Mouse (Mus musculus): Measurements from ENCODE around the gene Acot9.

DNA sequence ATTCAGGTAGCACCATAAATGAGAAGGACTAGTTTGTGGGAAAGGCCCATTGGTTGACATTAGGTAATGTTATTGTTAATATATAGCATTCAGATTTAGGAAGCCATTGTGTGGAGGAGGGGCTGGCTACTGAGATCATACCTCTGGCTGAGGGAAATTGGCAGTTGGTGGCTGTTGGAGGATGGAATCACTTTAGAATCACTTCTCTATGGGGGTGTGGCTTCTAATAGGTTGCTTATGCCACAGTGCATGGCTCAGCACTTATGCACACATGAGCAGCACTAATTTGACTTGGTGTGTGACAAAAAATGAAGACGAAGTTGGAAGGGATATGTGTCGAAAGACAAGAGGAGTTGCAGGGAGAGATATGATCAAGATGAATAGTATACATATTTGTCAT lies 84.0 kb downstream of the Acot9 start:
- TF ChIP-seq CTCF (IDR thresholded peaks at IDR 0.05; ENCODE audit: low read depth) (no peak), EP300 (IDR thresholded peaks at IDR 0.05; ENCODE audit: low read depth) (no peak)
